Comparison of ENCODE assay signal across 10 mouse cellular contexts in the genomic region with DNA sequence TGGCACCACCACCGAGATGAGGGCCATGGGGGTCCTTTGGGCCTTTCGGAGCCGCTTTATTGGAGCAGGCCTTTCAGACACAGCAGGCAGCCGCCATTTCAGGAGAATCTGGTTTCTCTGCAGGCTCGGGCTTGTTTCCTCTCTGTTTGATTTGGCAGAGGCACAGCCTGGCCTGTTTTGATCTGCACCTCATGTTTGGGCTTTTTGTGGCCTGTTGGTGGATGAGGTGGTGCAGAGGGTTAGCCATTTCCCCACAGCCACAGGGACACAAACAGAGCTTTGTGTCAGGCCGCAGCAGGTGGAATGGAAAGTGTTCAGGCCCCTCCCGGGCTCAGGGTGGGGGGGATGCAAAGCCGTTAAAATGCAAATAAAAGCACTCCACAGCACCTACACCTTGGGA. TPM values are rescaled to one million over a fixed set of nuclear protein-coding genes. Genes with fewer than 3 reads are reported as not detected.
DNase-seq lines count a peak whose midpoint lies in the region; ATAC-seq lines count a peak whose summit lies in the region.
"Had no signal": no experiment of that assay in that cellular context is flagged by ENCODE, and none has a peak within 500 bp of the region (broad histone marks: within the 10 kb centered on the region; RNA-seq: fewer than 3 reads in every experiment).

No protein-coding gene starts in this region.

- H3K9ac ChIP-seq in kidney, embryonic 16.5 days (replicated peaks; ENCODE audit: low read length): no peak overlapping the region
- no peak overlapping the region for H3K9ac ChIP-seq in hindbrain, embryonic 12.5 days
- H3K9ac ChIP-seq in midbrain, embryonic 15.5 days: no peak overlapping the region

- H3K9me3 ChIP-seq in kidney, embryonic 16.5 days (ENCODE audit: low read length): no peaks in the 10 kb centered on the region
- H3K9me3 ChIP-seq in hindbrain, embryonic 12.5 days (replicated peaks): no peaks in the 10 kb centered on the region
- no peaks in the 10 kb centered on the region for H3K9me3 ChIP-seq in midbrain, embryonic 15.5 days

- H3K4me1 ChIP-seq in kidney, embryonic 16.5 days (ENCODE audit: insufficient read depth, low read length): peaks cover 41% of the 10 kb centered on the region
- H3K4me1 ChIP-seq in hindbrain, embryonic 12.5 days: peaks cover 28% of the 10 kb centered on the region
- H3K4me1 ChIP-seq in midbrain, embryonic 15.5 days: peaks cover 15% of the 10 kb centered on the region; the same call in 1 of the 2 replicates

- no peak for DNase-seq in kidney, postnatal 36 days
- peak; percentile 26 to 57 for DNase-seq in cerebellum, postnatal 25 days
- no peak for DNase-seq in gastrocnemius, adult 18-20 months (ENCODE audit: low spot score)
- DNase-seq in adrenal gland, adult 8-10 months: no peak
- no peak for DNase-seq in embryo, embryonic 10 days (ENCODE audit: low spot score)

- 39% methylated on average over 8 of the region's 8 CpGs for WGBS in kidney, embryonic 16.5 days
- WGBS in hindbrain, embryonic 12.5 days: 27% methylated on average over 8 of the region's 8 CpGs
- WGBS in midbrain, embryonic 15.5 days: 24% methylated on average over 8 of the region's 8 CpGs

- peak overlapping the region; percentile 25 for H3K27ac ChIP-seq in kidney, embryonic 16.5 days (ENCODE audit: low read length)
- H3K27ac ChIP-seq in hindbrain, embryonic 12.5 days: peak overlapping the region; percentile 52; the same call in 1 of the 2 replicates
- no peak overlapping the region for H3K27ac ChIP-seq in midbrain, embryonic 15.5 days
- H3K27ac ChIP-seq: macrophage had no signal

- no peaks in the 10 kb centered on the region for H3K27me3 ChIP-seq in kidney, embryonic 16.5 days (ENCODE audit: insufficient read depth, low read length)
- H3K27me3 ChIP-seq in hindbrain, embryonic 12.5 days: 0 out of 2 replicates have a peak, but pooled peaks cover 7% of the 10 kb centered on the region
- no peaks in the 10 kb centered on the region for H3K27me3 ChIP-seq in midbrain, embryonic 15.5 days (replicated peaks)

- H3K4me3 ChIP-seq in kidney, embryonic 16.5 days (ENCODE audit: low read length): no peak overlapping the region
- no peak overlapping the region for H3K4me3 ChIP-seq in hindbrain, embryonic 12.5 days
- H3K4me3 ChIP-seq in midbrain, embryonic 15.5 days: no peak overlapping the region

- no peak for ATAC-seq in kidney, embryonic 16.5 days (ENCODE audit: low FRiP score, low TSS enrichment)
- no peak for ATAC-seq in hindbrain, embryonic 12.5 days (ENCODE audit: low FRiP score)
- peak; percentile 31; the same call in 1 of the 2 replicates for ATAC-seq in midbrain, embryonic 15.5 days (replicated peaks)
- ATAC-seq: intestine, embryonic 16.5 days had no signal

- no peak overlapping the region for H3K4me2 ChIP-seq in kidney, embryonic 16.5 days (replicated peaks; ENCODE audit: low read depth, low read length)
- no peak overlapping the region for H3K4me2 ChIP-seq in hindbrain, embryonic 12.5 days (replicated peaks)
- no peak overlapping the region for H3K4me2 ChIP-seq in midbrain, embryonic 15.5 days

- no peaks in the 10 kb centered on the region for H3K36me3 ChIP-seq in kidney, embryonic 16.5 days (ENCODE audit: insufficient read depth, low read length)
- H3K36me3 ChIP-seq in hindbrain, embryonic 12.5 days: no peaks in the 10 kb centered on the region
- no peaks in the 10 kb centered on the region for H3K36me3 ChIP-seq in midbrain, embryonic 15.5 days (replicated peaks)

RNA-seq across cellular contexts. Expression of a gene that starts 36.4 kb away (rescaled TPM):
- 5.0 and 5.1 TPM in 2 replicates for polyA plus RNA-seq in kidney, embryonic 16.5 days (2015; fragmentation: Nextera tagmentation; extraction: Ambion mirVana)
- polyA plus RNA-seq in hindbrain, embryonic 12.5 days (2016; fragmentation: Nextera tagmentation; extraction: Ambion mirVana): 2.8 and 4.1 TPM in 2 replicates
- 1.4 and 1.7 TPM in 2 replicates for polyA plus RNA-seq in midbrain, embryonic 15.5 days (2015; fragmentation: Nextera tagmentation; extraction: Ambion mirVana)
- 1 to 10 TPM; 1.6 to 2.4 TPM for total RNA-seq in gastrocnemius, adult 18-20 months (2021)
- total RNA-seq in adrenal gland, adult 8-10 months (2022): 10 to 100 TPM; 12.7 to 15.3 (median 14.2) TPM
- polyA plus RNA-seq: macrophage had no signal

Comparison
In these comparisons a context has a peak if more than half of its experiments do, and no peak if none do; other contexts are left out.
1. DNase-seq: peak in cerebellum, postnatal 25 days (2 of 2); none in kidney, postnatal 36 days (0 of 2), gastrocnemius, adult 18-20 months (single experiment), adrenal gland, adult 8-10 months (single experiment) and embryo, embryonic 10 days (single experiment).